Mouse (Mus musculus) ES-E14 (cell line): Measurements from ENCODE around the gene Ap1b1.

Experiments used
- CHD2 ChIP-seq: IDR thresholded peaks from 2 replicates; pipeline ENCODE4 v1.6.1; 2014; ENCODE audit warnings: mild to moderate bottlenecking, low read depth, low read length, inconsistent platforms
- MAFK ChIP-seq: IDR thresholded peaks from 2 replicates; pipeline ENCODE4 v1.6.1; 2014; ENCODE audit warnings: mild to moderate bottlenecking, low read depth, low read length, inconsistent platforms; ENCODE audit not compliant: insufficient read depth

- TF ChIP-seq MAFK, result no peak
- TF ChIP-seq CHD2, result no peak
Measured at GRCm38 (mm10) chr11:5035421-5035820, 48.8 kb downstream of the Ap1b1 start.
